Mouse (Mus musculus) stomach, embryonic 15.5 days (tissue): ENCODE measurements around the gene Srebf2. TPM values are rescaled to one million over a fixed set of nuclear protein-coding genes. Genes with fewer than 3 reads are reported as not detected.

Source experiments
- ATAC-seq: fragments of 200-750 bp; cut with Nextera tagmentation; 2 replicates; pipeline ENCODE4 v1.8.0; 2017; ENCODE audit warnings: low read depth, moderate number of reproducible peaks, moderate TSS enrichment; ENCODE audit not compliant: insufficient read depth, low FRiP score
- H3K27ac ChIP-seq: fragments of 300-500 bp; sonication (generic); 2 replicates; pipeline ENCODE4 v1.5.1; 2015; ENCODE audit warnings: mild to moderate bottlenecking, inconsistent platforms
- H3K27me3 ChIP-seq: fragments of 300-500 bp; sonication (generic); replicated peaks from 2 replicates; pipeline ENCODE4 v1.6.1; 2015; ENCODE audit warnings: inconsistent platforms
- H3K36me3 ChIP-seq: fragments of 300-500 bp; sonication (generic); 2 replicates; pipeline ENCODE4 v1.6.1; 2015; ENCODE audit warnings: inconsistent platforms
- H3K4me1 ChIP-seq: fragments of 300-500 bp; sonication (generic); 2 replicates; pipeline ENCODE4 v1.6.1; 2015; ENCODE audit warnings: inconsistent platforms
- H3K4me2 ChIP-seq: fragments of 300-500 bp; sonication (generic); 2 replicates; pipeline ENCODE4 v1.6.1; 2015; ENCODE audit warnings: mild to moderate bottlenecking, inconsistent platforms
- H3K4me3 ChIP-seq: fragments of 300-500 bp; sonication (generic); replicated peaks from 2 replicates; pipeline ENCODE4 v1.5.1; 2015; ENCODE audit warnings: inconsistent platforms
- H3K9ac ChIP-seq: fragments of 300-500 bp; sonication (generic); 2 replicates; pipeline ENCODE4 v1.6.1; 2015; ENCODE audit warnings: inconsistent platforms
- H3K9me3 ChIP-seq: fragments of 300-500 bp; sonication (generic); 2 replicates; pipeline ENCODE4 v1.6.1; 2016; ENCODE audit warnings: inconsistent platforms
- WGBS: fragments of 180-500 bp; shearing (Covaris S2); methylation state at CpG from one replicate; pipeline ENCODE4 v1.1.7; 2015; 5-methylcytosine and 5-hydroxymethylcytosine counted together
- polyA plus RNA-seq: library from polyadenylated mRNA; unstranded; fragments of >200 nt; fragmentation: Nextera tagmentation; extraction: Ambion mirVana; gene quantifications from 2 replicates; pipeline ENCODE4 v1.2.1, GENCODE M21; 2015

Gene Srebf2
- polyA plus RNA-seq, 1 experiment from 2014 or later: 152 TPM

GRCm38 (mm10) chr15:82167201-82168168, 20.5 kb downstream of the Srebf2 start:
- Histone ChIP-seq H3K9me3 (no peaks in the 10 kb centered on the region), H3K9ac (no peak overlapping the region), H3K27ac (peak overlapping the region; percentile 83), H3K4me3 (no peak overlapping the region), H3K4me2 (0 out of 2 replicates have a peak overlapping the region, but pooled peaks have one; percentile 29), H3K27me3 (no peaks in the 10 kb centered on the region), H3K4me1 (peaks cover 30% of the 10 kb centered on the region), H3K36me3 (peaks cover 25% of the 10 kb centered on the region)
- WGBS: 61% methylated on average over 23 of the region's 23 CpGs
- ATAC-seq: no peak

- Histone ChIP-seq H3K4me1 (peaks cover 13% of the 10 kb centered on the region), H3K4me3 (no peak overlapping the region), H3K9ac (no peak overlapping the region), H3K27ac (no peak overlapping the region), H3K27me3 (no peaks in the 10 kb centered on the region), H3K9me3 (no peaks in the 10 kb centered on the region), H3K36me3 (peaks cover 42% of the 10 kb centered on the region), H3K4me2 (no peak overlapping the region)
- 83% methylated on average over 5 of the region's 5 CpGs for WGBS
- no peak for ATAC-seq
Observed at GRCm38 (mm10) chr15:82169671-82170070, 22.7 kb downstream of the Srebf2 start.

GRCm38 (mm10) chr15:82170437-82171377, 23.7 kb downstream of the Srebf2 start:
- 85% methylated on average over 36 of the region's 36 CpGs for WGBS
- no peak overlapping the region for H3K4me2 ChIP-seq
- no peak for ATAC-seq
- no peaks in the 10 kb centered on the region for H3K9me3 ChIP-seq
- H3K9ac ChIP-seq: no peak overlapping the region
- peaks cover 12% of the 10 kb centered on the region for H3K4me1 ChIP-seq
- H3K27me3 ChIP-seq: no peaks in the 10 kb centered on the region
- no peak overlapping the region for H3K4me3 ChIP-seq
- peaks cover 51% of the 10 kb centered on the region for H3K36me3 ChIP-seq
- no peak overlapping the region for H3K27ac ChIP-seq

- H3K36me3 ChIP-seq: peaks cover 65% of the 10 kb centered on the region
- no peak overlapping the region for H3K4me2 ChIP-seq
- H3K27ac ChIP-seq: no peak overlapping the region
- 80% methylated on average over 8 of the region's 8 CpGs for whole genome bisulfite sequencing
- H3K9ac ChIP-seq: no peak overlapping the region
- no peak overlapping the region for H3K4me3 ChIP-seq
- H3K9me3 ChIP-seq: no peaks in the 10 kb centered on the region
- no peaks in the 10 kb centered on the region for H3K27me3 ChIP-seq
- H3K4me1 ChIP-seq: no peaks in the 10 kb centered on the region
- ATAC-seq: no peak
Observed at GRCm38 (mm10) chr15:82172648-82173047, 25.7 kb downstream of the Srebf2 start.

GRCm38 (mm10) chr15:82175091-82175490, 28.1 kb downstream of the Srebf2 start:
- no peak overlapping the region for H3K9ac ChIP-seq
- no peak overlapping the region for H3K4me3 ChIP-seq
- WGBS: 94% methylated on average over 9 of the region's 9 CpGs
- H3K4me2 ChIP-seq: no peak overlapping the region
- H3K36me3 ChIP-seq: peaks cover 85% of the 10 kb centered on the region
- H3K27me3 ChIP-seq: no peaks in the 10 kb centered on the region
- H3K4me1 ChIP-seq: no peaks in the 10 kb centered on the region
- no peak for ATAC-seq
- no peak overlapping the region for H3K27ac ChIP-seq
- H3K9me3 ChIP-seq: no peaks in the 10 kb centered on the region

DNA sequence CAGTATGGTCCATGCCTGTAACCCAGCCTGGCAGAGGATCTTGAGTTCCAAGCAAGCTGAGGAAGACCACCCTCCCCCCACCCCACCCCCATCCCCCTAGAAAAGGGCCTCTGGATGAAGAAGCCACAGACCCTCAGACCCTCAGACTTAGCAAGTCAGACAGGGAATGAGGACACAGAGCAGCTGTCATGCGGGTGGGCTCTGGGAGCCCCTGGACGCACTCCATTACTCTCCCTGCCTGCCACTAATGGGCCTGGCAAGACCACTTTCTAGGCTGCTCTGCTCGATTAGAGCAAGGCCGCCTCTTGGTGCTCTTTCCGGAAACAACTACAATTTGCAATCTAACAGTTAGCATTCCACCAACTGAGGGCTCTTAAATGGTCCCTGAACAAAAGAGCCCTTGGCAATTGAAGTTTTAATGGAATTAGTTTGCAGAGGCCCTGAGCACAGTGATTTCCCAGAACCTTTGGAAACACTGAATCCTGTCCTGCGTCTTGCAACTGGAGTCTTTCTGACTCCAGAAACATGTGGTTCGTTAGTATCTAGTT, 30.8 kb downstream of the Srebf2 start:
- no peak for ATAC-seq
- Histone ChIP-seq H3K4me2 (no peak overlapping the region), H3K36me3 (peaks cover 87% of the 10 kb centered on the region), H3K4me1 (no peaks in the 10 kb centered on the region), H3K4me3 (no peak overlapping the region), H3K27ac (no peak overlapping the region), H3K9ac (no peak overlapping the region), H3K27me3 (no peaks in the 10 kb centered on the region), H3K9me3 (no peaks in the 10 kb centered on the region)
- WGBS: 87% methylated on average over 7 of the region's 7 CpGs

DNA sequence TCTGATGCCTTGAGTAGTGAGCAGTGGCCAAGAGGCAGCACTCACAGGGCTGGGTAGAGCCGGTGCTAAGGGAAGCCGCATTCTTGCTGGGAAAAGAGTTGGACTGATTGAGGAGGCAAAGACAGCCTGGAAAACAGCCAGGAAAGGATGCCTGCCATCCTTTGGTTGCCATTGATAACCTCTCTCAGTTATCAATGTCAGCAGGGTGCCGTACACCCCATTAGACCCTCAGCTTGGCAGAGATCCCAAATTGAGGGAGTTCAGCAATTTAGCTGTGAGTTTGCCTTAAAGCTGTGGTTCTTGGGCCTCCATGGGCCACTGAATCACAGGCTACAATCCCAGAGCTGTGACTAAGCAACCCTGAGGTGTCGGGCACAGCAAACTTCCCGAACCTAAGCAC, 34.1 kb downstream of the Srebf2 start:
- H3K4me1 ChIP-seq: peaks cover 3% of the 10 kb centered on the region; the same call in 1 of the 2 replicates
- peaks cover 93% of the 10 kb centered on the region for H3K36me3 ChIP-seq
- no peak overlapping the region for H3K27ac ChIP-seq
- H3K9ac ChIP-seq: no peak overlapping the region
- H3K4me2 ChIP-seq: no peak overlapping the region
- H3K27me3 ChIP-seq: no peaks in the 10 kb centered on the region
- no peaks in the 10 kb centered on the region for H3K9me3 ChIP-seq
- no peak for ATAC-seq
- 85% methylated on average over 5 of the region's 5 CpGs for WGBS
- no peak overlapping the region for H3K4me3 ChIP-seq

DNA sequence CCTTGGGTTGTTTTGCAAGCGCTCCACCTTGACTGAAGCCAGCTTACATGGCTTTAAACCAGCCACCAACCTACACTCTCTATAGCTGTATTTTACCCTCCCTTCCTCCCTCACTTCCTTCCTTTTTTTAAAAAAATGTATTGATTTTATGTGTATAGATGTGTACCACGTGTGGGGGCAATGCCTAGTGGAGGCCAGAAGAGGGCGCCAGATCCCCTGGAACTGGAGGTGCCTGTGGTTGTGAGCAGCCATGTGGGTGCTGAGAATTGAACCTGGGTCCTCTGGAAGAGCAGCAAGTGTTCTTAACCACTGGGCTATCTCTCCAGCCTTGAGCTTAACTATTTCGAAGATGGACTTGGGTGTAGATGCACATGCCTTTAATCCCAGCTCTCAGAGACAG, 35.3 kb downstream of the Srebf2 start:
- ATAC-seq: no peak
- H3K9me3 ChIP-seq: no peaks in the 10 kb centered on the region
- no peak overlapping the region for H3K4me2 ChIP-seq
- peaks cover 96% of the 10 kb centered on the region for H3K36me3 ChIP-seq
- no peaks in the 10 kb centered on the region for H3K27me3 ChIP-seq
- no peak overlapping the region for H3K4me3 ChIP-seq
- H3K4me1 ChIP-seq: peaks cover 3% of the 10 kb centered on the region; the same call in 1 of the 2 replicates
- H3K9ac ChIP-seq: no peak overlapping the region
- WGBS: 95% methylated on average over 4 of the region's 4 CpGs
- no peak overlapping the region for H3K27ac ChIP-seq

- Histone ChIP-seq H3K27me3 (no peaks in the 10 kb centered on the region), H3K9ac (no peak overlapping the region), H3K36me3 (peaks cover 95% of the 10 kb centered on the region), H3K9me3 (no peaks in the 10 kb centered on the region), H3K4me3 (no peak overlapping the region), H3K4me1 (peaks cover 3% of the 10 kb centered on the region; the same call in 1 of the 2 replicates), H3K27ac (peak overlapping the region; percentile 40; the same call in 1 of the 2 replicates), H3K4me2 (no peak overlapping the region)
- ATAC-seq: no peak
- 60% methylated on average over 10 of the region's 10 CpGs for WGBS
Observed at GRCm38 (mm10) chr15:82183596-82183995, 36.6 kb downstream of the Srebf2 start.

DNA sequence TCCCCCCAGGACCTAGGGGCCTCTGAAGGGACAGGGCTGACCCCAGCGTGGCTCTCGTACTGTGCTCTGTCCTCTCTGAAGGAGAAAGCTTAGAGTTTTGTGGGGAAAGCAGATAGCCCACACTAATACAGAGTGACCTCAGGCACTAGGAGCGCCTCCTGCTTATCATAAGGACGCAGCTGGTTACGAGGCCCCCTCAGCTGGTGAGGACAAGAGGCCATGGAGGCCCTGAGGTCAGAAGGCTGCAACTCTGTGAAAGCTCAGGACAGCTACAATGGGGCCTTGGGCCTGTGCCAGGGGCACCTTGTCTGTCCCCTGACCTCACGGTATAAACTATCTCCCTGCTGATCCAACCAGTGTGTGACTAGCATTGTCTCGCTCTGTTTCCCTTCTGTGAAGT, 37.2 kb downstream of the Srebf2 start:
- no peaks in the 10 kb centered on the region for H3K9me3 ChIP-seq
- peaks cover 3% of the 10 kb centered on the region; the same call in 1 of the 2 replicates for H3K4me1 ChIP-seq
- H3K36me3 ChIP-seq: peaks cover 91% of the 10 kb centered on the region
- no peak overlapping the region for H3K4me2 ChIP-seq
- peak; percentile 87 for ATAC-seq
- WGBS: 54% methylated on average over 7 of the region's 7 CpGs
- H3K27ac ChIP-seq: peak overlapping the region; percentile 40
- no peaks in the 10 kb centered on the region for H3K27me3 ChIP-seq
- no peak overlapping the region for H3K4me3 ChIP-seq
- H3K9ac ChIP-seq: no peak overlapping the region

DNA sequence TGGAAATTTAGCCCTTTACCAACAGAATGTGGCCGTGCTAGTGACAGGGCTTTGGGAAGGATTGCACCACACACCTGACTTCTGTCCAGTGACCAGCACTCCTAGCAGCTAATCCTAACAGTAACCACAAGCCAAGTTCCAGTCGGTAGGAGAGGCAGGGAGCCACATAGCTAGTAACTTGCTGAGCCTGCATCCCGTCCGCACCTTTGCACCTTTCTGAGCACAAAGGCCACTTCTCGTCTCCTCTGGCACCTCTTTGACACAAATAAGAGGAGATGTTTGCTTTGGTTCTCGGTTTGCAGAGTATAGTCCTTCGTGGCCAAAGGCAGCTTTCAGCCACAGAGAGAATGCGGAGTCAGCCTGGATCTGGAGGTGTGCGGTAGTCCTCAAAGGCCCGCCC, 37.7 kb downstream of the Srebf2 start:
- ATAC-seq: no peak

More for the DNA sequence above, 37.7 kb downstream of the Srebf2 start:
- Histone ChIP-seq H3K4me1 (peaks cover 3% of the 10 kb centered on the region; the same call in 1 of the 2 replicates), H3K9ac (no peak overlapping the region), H3K27me3 (no peaks in the 10 kb centered on the region), H3K4me2 (no peak overlapping the region), H3K4me3 (no peak overlapping the region), H3K27ac (peak overlapping the region; percentile 51; the same call in 1 of the 2 replicates), H3K9me3 (no peaks in the 10 kb centered on the region), H3K36me3 (peaks cover 91% of the 10 kb centered on the region)
- WGBS: 77% methylated on average over 10 of the region's 10 CpGs
